Mouse (Mus musculus) liver, postnatal 0 days (tissue): ENCODE results near the gene Tnfaip8l1.
A peak's percentile ranks its signal among the peaks of the same experiment; 100 is the strongest.

Experiments used
- CTCF ChIP-seq: sonication (generic); IDR thresholded peaks from 2 replicates; pipeline ENCODE4 v1.5.1; 2016; ENCODE audit warnings: antibody characterized with exemption, low read depth
- EP300 ChIP-seq: IDR thresholded peaks from 2 replicates; pipeline ENCODE4 v1.6.1; 2016; ENCODE audit warnings: antibody characterized with exemption, low read depth, mild to moderate bottlenecking

- TF ChIP-seq CTCF (0 out of 2 replicates have a peak, but pooled peaks have one; percentile 24), EP300 (no peak)
These were observed 56.3 kb downstream of the Tnfaip8l1 start, which contains the start of gene Dpp9 for GRCm38 (mm10) chr17:56218377-56219191.
